Mouse (Mus musculus) spleen, adult 18-20 months (tissue): ENCODE measurements at regions not wholly inside any gene's neighbourhood (a gene's known extent, or its start where the extent isn't known, plus 50 kb on each side); places are given as distances from the start of the nearest gene placed in this dataset.

Experiments used
- DNase-seq, 2 experiments: peaks; one replicate each; pipeline ENCODE4 v3.0.0; 2022; ENCODE audit warnings: mixed read lengths in 2 of 2

GRCm38 (mm10) chr13:84565644-84566532 lies 343.8 kb downstream of the Tmem161b start:
- DNase-seq = no peak

- DNase-seq = no peak
These were observed 344.4 kb downstream of the Tmem161b start for GRCm38 (mm10) chr13:84566533-84566832.

- no peak for DNase-seq
These were observed 347.3 kb downstream of the Tmem161b start for GRCm38 (mm10) chr13:84569371-84569770.

GRCm38 (mm10) chr13:84570206-84570605 lies 348.1 kb downstream of the Tmem161b start:
- no peak for DNase-seq

GRCm38 (mm10) chr13:84570984-84571844 lies 349.1 kb downstream of the Tmem161b start:
- no peak for DNase-seq

GRCm38 (mm10) chr13:84571845-84572193 lies 349.7 kb downstream of the Tmem161b start:
- no peak for DNase-seq

- DNase-seq = no peak
These were observed 350.1 kb downstream of the Tmem161b start for GRCm38 (mm10) chr13:84572231-84572630.

- no peak for DNase-seq
These were observed 374.6 kb downstream of the Tmem161b start for GRCm38 (mm10) chr13:84596585-84597142.

- no peak for DNase-seq
These were observed 380.5 kb downstream of the Tmem161b start for GRCm38 (mm10) chr13:84602612-84603011.

GRCm38 (mm10) chr13:84612497-84612896 lies 390.4 kb downstream of the Tmem161b start:
- DNase-seq = no peak

GRCm38 (mm10) chr13:84613004-84613403 lies 390.9 kb downstream of the Tmem161b start:
- DNase-seq = no peak

GRCm38 (mm10) chr13:84624691-84625090 lies 402.6 kb downstream of the Tmem161b start:
- no peak for DNase-seq

GRCm38 (mm10) chr13:84625527-84625926 lies 403.4 kb downstream of the Tmem161b start:
- DNase-seq = no peak

- DNase-seq = no peak
These were observed 403.8 kb downstream of the Tmem161b start for GRCm38 (mm10) chr13:84625927-84626326.

GRCm38 (mm10) chr13:84626397-84626796 lies 404.3 kb downstream of the Tmem161b start:
- no peak for DNase-seq

GRCm38 (mm10) chr13:84630686-84631085 lies 408.6 kb downstream of the Tmem161b start:
- DNase-seq = no peak

- no peak for DNase-seq
These were observed 410.4 kb downstream of the Tmem161b start for GRCm38 (mm10) chr13:84632493-84632892.

GRCm38 (mm10) chr13:84636831-84637230 lies 414.7 kb downstream of the Tmem161b start:
- no peak for DNase-seq

- DNase-seq = no peak
These were observed 415.5 kb downstream of the Tmem161b start for GRCm38 (mm10) chr13:84637606-84638005.

GRCm38 (mm10) chr13:84638401-84638934 lies 416.4 kb downstream of the Tmem161b start:
- no peak for DNase-seq

- no peak for DNase-seq
These were observed 417.3 kb downstream of the Tmem161b start for GRCm38 (mm10) chr13:84639087-84640022.

GRCm38 (mm10) chr13:84644024-84644423 lies 421.9 kb downstream of the Tmem161b start:
- DNase-seq = no peak
